Mouse (Mus musculus): ENCODE data around the gene Akt3.

- TF ChIP-seq CTCF (IDR thresholded peaks at IDR 0.05) (no peak), EP300 (IDR thresholded peaks at IDR 0.05) (no peak)
Observed at GRCm38 (mm10) chr1:177281925-177282324, 23.9 kb upstream of the Akt3 start.
